Mouse (Mus musculus) naive thymus-derived CD4-positive, alpha-beta T cell, adult 2 months (primary cell): Measurements from ENCODE around the gene Igfn1.

Experiments
- DNase-seq: peaks from one replicate; pipeline ENCODE4 v3.0.0-alpha.2; 2011; ENCODE audit warnings: low read depth

Igfn1 gene

DNA sequence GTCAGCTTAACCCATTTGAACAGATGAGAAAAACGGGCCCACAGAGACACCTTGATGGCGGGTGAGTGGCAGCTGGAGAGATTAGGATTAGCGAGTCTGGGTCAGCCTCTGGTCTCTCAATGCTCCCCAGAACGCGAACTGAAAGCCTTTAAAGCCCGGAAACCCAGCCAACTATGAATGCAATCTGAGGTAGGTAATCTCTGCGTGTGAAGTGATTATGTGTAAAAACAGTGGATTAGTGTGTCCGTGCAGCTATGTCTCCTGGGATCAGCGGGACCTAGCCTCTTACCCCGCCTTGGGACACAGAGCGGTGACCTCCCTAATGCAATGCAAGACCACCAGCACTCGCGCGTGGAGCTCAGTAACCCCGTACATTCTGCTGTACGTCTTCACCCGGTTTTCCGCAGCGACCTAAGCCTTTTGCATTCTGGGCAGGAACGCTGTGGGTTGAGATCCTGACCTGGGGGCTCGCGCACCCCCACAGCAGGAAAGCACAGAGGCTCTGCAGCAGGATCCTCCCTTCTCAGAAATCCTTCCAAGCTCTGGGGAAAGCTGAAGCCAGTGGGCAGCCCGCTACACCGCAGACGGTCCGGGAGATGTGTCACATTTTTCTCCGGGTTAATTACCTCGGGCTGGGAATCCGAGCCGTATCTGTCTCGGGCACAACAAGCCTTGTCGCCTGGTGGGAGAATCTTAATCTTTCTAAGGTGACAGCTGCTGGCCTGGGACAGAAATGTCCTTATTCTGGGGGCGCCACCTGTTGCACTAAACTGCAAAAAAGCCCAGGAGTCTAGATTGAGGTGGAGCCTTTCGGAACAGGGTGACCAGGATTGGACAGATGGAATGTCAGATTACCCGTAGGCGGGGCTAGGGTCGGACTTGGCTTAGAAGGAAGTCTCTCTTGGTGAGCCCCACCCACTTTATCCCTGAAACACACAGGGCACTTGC lies 1.3 kb upstream of the Igfn1 start, which contains the start of gene Tmem9:
Gene Tmem9, plus strand, starts transcription at position 940 of the 948 bp plus-strand sequence.
- DNase-seq: peak; percentile 18

DNA sequence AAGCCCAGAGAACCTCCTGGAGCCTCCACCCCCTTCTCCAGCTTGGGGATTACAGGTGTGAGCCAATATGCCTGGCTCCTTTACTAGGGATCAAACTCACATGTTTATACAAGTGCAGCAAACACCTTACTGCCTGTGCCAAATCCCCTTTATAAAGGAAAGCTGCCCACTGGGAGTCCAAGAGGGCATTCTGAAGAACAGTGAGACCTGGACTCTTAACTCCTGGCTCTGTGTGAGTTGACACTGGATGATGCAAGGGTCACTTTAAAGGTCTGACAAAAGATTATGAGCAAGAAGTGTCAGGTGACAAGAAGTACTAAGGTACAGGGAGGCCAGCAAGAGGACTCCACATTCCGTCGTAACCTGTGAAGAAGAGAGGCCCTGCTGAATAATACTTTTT lies 4.7 kb downstream of the Igfn1 start:
- DNase-seq: no peak

DNA sequence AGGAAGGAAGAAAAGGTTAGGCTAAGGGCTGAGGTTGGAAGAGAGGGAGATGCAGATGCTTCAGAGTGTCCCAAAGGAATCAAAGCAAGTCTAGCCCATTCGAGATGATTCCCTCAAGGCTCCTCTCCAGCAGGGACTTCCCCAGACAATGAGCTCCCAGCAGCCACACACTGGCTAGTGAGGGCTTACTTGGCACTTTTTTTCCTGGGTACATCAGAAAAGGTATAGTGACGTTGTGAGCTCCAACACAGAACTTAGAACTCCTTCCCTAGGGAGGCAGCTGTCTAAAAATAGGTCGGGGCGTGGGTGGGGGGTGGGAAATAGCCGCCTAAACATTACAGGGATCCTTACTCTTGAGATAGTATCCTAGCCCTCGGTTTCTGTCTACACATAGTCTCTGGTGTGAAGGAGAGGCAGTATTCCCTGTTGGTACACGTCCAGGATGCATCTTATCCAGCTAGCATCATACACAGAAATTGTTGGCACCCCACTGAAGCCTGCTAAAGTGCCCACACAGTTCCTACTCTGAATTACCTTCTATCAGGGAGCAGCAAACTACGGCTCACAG lies 6.3 kb downstream of the Igfn1 start:
- DNase-seq: no peak

DNA sequence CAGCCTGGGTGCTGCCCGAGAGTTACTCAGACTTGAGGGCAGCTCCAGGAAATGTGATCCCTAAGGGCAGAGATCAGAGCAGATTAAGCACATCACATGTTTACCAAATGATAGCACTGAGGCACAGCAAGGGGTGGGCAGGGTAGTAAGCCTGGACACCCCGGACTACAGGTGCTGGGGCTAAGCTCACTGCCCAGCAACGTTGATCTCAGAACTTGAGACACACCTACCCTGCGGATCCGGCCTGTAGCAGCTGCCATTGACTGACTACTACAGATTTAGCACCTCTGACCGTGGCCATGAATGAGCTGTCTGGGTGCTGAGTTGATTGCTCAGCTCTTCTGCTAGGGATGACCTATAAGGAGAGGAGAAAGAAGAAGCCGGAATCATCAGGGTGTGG lies 8.6 kb downstream of the Igfn1 start:
- no peak for DNase-seq

DNA sequence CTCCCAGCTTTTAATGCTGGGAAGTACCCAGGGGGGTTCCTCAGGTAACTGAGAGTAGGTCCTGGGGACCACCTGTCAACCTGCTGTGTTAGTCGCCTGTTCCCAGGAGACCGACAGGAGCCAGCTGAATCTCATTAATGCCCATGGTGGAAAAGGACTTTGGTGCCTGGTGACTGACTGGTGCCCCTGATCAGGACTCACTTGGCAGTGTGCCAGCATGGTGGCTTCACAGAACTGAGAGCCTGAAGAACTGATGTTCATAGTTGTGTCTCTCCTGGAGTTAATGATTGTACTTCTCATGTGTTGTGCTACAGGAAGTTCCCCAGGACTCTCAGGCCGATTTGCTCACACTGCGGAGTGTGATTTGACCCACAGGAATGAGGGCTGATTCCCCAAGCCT lies 12.7 kb downstream of the Igfn1 start:
- DNase-seq: no peak

DNA sequence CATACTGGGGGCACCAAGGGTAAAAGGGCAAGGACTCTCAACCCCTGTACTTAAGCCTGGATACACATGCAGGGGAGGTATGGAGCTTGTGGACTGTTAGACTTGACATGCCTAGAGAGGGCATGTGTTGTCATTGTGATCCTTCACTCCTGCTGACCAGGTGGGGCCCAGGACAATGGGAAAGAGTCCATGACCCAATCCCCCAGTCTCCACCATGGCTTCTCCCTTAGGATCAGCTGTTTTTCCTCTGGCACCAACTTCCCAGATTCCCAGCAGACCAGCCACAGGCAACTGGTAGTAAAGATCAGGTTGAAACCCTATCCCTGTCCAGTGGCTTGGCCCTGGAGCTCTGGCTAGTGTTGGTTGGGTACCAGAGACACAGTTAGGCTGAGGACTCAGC lies 16.3 kb downstream of the Igfn1 start:
- DNase-seq: no peak

DNA sequence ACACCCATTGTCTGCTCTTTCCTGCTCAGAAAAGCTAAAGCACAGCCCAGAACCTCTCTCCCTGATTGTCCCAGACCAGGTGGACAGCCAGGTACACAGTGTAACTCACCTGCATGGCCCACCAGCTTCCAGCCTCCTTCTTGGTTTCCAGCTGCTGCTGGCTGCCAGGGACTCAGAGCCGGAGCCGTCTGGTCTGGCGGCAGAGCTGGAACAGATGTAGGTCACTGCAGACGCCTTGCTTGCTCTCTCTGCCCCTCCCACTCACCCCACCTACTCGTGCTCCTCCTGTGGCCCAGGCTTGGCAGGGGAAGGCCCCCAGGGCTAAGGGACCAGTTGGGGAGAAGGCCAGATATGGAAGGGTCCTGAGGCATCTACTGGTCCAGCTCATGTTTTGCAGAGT lies 22.0 kb downstream of the Igfn1 start:
- DNase-seq: no peak

DNA sequence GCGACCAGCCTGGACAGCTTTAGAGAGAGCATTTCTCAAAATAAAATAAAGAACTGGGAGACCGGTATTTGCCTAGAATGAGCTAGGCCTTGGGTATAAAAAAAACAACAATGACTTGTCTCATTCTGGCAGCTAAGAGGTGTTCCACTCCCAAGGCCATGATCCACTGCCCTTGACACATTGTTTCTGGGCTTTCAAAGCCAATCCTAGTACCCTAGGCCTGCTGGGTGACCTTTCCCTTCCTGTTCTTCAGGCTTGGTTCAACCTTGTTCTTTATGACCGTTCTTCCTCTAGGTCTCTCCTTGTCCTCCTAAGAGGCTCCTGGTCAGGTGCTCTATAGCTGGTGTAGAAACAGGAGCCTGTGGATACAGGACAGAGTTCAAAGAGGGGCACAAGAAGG lies 33.6 kb downstream of the Igfn1 start:
- no peak for DNase-seq

DNA sequence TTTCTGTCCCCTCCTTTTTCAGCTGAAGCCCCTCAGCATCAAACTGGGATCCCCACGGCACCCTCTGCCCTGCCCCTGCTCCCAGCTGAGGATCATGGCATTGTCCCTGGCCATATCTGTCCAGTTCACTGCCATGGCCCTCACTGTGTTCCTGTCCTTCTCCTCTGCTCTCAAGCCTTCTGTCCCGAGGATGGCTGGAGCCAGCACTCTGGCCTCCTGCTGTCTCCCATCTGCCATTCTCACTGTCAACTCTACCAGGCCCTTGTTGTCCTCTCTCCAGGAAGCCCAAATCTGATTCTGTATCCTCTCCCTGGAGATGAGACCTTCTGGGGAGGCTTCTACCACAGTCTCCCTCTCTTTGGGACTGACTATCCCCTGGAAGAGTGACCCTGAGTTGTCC lies 35.7 kb downstream of the Igfn1 start:
- no peak for DNase-seq

DNA sequence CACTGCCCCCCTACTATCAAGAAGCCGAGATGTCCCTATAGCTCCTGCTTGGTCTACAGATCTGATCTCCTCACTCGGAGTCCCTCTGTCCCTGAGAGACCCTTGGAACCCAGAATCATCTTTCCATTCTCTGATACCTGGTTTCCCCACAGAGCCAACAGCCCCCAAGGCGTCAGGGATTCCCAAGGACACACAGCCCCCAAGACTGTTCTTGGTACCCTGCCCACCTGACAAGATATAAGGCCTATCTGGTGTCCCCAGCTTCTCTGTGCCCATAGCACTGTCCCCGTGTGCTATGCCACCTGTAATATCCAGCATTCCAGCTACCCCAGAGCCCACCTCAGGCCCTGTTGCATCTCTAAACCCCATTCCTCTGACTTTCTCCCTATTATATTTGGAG lies 38.4 kb downstream of the Igfn1 start:
- no peak for DNase-seq

DNA sequence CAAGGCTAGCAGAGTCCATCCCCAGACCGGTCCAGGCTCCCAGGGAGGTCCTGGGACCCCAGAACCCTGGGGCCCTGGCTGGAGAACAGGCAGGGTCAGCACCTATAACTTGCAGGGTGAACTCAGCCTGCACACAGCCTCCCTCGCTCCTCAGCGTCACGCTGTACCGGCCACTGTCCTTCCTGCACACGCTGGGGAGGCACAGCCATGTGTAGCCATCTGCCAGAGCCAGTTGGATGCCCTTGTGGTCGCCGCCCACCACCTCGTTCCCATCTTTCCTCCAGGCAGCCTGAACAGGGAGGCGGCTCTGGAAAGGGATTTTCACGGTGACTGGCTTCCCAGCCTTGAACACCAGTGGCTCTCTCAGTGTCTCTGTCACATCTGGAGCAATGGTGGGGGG lies 41.6 kb downstream of the Igfn1 start:
- no peak for DNase-seq

DNA sequence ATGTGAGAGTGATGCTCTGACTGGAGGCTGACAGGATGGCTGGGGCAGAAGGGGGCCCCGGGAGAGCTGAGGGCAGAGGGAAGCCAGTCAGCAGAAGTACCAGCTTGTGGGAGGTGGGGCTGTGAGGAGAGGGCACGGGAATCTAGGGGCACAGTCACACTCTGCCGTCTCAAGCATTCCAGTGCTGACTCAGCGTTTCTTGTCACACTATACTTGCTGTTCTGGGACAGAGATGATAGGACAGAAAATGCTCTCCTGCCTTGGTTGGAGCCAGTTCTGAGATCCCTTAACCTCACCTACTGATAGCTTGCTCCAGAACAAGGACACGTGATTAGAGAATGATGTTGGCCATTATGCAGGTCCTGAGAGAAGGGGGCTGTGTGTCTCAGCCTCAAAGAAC lies 43.0 kb downstream of the Igfn1 start:
- no peak for DNase-seq

DNA sequence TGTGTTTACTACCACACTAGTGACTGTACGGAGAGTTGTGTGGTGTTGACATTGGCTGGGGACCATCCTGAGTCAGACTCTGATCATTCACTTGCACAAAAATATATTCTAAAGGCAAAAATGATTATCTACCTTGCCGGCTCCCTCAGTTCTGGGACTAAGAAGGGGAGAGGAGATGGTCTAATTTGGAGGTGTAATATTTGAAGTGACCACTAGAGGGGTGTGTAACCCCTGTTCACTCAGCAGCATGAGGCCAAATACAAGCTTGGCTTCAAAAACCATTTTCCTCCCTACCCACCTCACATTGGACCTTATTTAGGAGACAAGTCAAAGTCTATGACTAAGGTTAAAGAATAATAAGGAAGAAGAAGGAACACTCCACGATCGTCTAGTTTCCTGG lies 47.7 kb downstream of the Igfn1 start:
- peak; percentile 59 for DNase-seq

DNA sequence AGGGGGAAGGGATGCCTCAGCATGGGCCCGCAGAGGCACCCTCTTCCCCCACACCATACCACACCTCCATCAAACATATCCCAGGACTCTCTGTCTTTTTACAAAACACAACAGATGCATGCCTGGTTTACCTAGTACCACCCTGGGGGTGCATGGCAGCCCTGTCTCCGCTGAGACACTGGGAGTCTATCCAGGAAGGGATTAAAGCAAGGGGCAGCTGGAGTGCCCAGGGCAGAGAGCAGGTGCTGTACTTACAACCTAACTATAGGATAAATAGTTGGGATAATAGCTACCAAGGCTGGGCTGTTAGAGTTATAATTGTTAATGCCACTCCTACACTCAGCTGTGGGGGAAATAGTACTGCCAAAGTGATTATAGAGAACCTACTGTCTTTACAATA lies 57.3 kb downstream of the Igfn1 start:
- DNase-seq: no peak

DNA sequence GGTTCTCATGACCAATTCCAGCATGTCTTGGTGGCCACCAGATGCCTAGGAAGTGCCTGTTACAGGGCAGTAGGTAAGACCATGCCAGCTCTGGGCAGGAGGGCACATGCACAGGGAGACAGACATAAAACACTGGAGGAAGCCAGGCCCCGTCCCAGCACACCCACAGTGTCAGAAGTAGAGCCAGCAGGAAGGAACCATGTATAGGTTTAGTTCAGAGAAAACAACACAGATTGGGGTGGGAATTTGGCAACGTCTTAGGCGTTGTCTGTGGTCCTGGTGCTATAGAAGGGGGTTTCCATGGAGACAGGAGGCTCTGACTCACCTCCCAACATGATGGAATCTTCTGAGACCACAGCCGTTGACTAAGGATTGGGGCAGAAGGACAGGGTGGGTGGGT lies 59.9 kb downstream of the Igfn1 start:
- DNase-seq: no peak

DNA sequence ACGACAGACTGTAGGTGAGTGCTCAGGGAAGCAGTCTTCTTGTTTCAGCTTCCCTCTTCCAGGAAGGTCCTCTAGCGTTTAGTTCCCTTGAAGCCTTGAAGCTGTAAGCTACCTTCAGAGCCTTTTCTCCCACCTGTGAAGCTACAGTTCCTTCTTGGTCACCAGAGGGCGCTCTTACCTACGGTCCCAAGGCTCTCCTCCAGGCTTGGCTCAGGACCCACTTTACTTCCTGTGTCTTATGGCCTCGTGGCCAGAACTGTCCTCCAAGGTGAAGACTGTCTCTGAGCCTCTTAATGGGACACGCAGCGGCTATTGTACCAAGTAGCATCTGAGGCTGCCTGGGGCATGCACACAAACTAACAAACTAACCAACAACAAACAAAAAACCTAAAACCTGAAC lies 60.4 kb downstream of the Igfn1 start:
- peak; percentile 61 for DNase-seq

DNA sequence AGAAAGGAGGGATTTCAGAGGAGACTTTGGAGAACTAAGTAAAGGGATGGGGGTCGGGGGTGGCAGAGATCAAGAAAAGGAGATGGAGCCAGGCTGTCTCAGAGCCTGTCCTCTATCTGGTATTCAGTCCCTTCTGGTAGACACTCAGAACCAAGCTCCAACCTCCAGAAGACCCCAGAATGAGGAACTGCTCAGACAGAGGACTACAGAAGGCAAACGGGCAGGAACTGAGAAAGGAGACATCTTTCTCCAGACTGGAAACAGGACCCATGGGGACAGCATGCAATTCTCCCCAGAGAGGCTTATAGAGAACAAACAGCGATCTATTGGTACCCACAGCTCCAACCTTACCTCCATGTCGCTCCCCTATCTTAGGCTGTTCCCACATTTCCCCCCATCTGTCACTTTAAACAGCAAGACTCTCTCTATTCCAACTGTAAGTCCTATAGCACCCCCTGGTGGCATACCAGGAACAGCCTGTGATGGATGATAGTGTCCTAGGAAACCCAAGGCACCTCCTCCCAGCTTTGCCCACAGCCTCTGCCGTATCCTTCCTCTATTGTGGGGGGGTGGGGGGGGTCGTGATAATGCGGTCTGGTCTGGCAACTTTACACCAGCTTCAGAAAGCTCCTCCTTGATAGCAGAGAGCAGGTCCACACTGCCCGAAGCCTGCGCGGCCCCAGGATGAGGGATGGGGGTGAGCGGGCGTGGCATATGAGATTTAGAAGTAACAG lies 61.4 kb downstream of the Igfn1 start:
- DNase-seq: peak; percentile 53

DNA sequence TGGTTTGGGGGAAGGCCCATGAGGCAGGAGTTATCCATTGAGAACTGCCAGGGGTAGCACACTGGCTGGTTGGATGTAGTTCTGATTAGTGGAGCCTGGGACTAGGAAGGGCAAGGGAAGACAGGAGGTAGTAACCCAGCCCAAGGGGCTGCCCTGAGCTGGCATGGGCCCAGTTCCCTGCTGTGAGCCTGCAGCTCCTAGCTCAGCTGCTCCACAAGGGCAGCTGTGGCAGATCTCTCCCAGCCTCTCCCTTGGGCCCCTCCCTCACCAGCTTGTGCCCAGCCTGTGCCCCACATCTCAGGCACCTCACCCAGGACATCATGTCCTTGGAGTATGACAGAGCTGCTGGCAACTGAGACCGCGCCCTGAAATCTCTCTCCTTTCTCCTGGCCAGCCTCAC lies 62.4 kb downstream of the Igfn1 start:
- DNase-seq: no peak

DNA sequence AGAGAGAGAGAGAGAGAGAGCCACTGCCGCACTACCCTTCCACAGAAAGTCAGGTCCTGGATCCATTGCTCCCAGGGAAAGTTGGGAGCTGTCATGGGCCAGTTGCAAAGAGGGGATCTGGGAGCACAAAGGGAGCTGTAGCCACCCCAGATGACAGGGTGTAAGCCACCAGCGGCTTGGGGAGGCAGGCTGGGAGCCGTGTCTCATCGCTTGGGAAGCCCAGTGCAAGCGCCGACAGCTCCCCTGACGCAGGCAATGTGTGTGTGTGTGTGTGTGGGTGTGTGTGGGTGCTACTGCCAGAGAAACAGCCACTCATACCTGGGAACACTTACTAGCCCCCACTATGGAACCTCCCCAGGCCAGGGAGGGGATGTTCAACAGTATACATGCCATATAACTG lies 64.0 kb downstream of the Igfn1 start:
- DNase-seq: no peak

DNA sequence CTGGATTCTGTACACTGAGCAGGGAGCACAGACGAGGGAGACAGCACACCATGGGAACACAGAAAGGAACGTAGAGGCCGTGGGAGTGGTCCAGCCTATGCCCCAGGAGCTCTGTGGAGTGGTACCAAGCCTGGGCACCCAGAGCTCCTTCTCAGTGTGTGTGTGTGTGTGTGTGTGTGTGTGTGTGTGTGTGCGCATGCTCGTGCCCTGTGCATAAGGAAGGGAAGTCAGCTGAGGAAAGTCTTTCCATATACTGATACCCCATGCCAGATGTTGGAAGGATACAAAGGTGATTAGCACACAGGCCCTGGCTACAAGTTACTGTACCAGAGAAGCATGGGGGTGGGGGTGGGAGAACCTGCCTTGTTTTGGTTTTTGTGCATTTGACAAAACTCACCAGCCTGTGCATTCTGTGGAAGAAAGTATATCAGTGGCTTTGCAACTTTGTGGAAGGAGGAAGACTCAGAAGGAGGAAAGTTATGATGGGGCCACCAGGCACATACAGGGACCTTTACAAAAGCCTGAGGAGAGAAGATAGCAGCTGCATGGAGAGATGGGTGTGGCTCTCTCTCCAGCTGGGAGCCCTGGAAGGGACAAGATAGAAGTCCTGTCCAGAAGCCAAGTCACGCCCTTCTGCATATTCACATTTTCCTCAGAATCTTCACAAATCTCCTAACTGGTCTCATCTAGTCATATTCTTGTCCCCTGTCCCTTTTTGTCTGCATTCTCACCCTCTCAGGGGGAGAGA lies 64.7 kb downstream of the Igfn1 start:
- DNase-seq: no peak

DNA sequence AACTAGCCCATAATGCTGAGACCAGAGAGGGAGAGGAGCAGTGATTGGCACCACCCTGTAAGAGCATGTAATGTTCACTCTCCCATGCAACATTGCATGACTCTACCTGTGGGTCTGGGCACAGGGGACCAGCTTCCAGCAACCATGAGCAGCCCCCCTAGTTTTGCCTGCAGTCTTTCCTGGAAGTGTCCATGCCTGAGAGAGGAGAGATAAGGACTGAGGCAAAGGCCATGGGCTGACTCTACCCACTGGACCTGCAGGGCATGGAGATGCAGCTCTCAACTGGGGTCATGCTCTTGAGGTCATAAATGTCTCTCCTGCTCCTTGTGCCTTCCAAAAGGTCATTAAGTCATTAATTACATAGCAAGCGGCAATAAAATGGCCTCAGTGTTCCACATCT lies 70.1 kb downstream of the Igfn1 start:
- no peak for DNase-seq

DNA sequence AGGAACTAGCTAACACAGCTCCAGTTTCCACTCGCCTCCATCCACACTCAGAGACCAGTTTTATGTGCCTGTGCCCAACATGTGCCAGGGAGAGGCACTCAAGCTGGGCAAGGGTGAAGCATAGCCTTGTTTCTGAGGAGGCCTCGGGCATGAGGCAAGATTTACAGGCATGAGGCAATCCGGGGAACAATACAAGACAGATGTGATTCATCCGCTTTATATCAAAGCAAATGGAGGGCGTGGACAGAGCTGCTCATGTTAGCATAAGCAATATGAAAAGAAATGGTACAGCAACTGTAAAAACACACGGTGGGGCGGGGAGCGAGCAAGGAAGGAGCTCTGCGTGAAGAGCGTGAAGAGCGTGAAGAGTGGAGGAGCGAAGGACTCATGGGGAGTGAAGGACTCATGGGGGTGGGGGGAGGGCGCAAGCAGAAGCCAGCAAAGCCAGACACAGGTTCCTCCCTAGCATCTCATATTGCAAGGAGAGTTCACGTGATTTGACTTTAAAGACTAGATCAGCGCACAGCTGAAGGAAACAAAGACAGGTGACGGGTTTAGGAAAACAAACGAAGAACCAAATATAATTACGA lies 72.3 kb downstream of the Igfn1 start:
- no peak for DNase-seq
